In the genomic region with DNA sequence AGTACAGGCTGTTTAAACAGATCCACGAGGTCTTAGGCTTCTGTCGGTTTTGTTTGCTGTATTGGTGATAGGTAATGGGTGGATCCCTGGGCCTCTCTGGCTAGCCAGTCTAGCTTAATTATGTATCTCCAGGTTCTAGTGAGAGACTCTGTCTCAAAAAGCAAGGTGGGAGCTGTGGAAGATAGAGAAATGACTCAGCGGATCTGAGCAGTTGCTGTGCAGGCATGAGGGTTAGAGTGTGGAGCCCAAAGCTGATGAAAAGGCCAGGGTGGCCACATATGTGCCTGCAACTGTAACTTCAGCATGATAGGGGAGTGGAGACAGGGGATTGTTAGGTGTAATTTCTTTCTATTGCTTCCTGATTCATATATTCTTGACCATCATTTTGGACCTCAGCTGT, we compare ENCODE assay signal across 31 mouse cellular contexts.
"Had no signal": no experiment of that assay in that cellular context is flagged by ENCODE, and none has a peak within 500 bp of the region (broad histone marks: within the 10 kb centered on the region; RNA-seq: fewer than 3 reads in every experiment).

No protein-coding gene starts in this region.

- H3K4me1 ChIP-seq: limb, embryonic 10.5 days; limb, embryonic 12.5 days; midbrain, embryonic 10.5 days; midbrain, embryonic 12.5 days had no signal

- H3K9me3 ChIP-seq: limb, embryonic 10.5 days; limb, embryonic 12.5 days; limb, embryonic 13.5 days; limb, embryonic 15.5 days; liver, embryonic 12.5 days; liver, embryonic 13.5 days; liver, embryonic 15.5 days; lung, embryonic 15.5 days; megakaryocyte, embryonic 14.5 days; midbrain, embryonic 10.5 days; midbrain, embryonic 12.5 days; midbrain, embryonic 13.5 days; midbrain, embryonic 15.5 days had no signal

- H3K36me3 ChIP-seq: limb, embryonic 13.5 days; limb, embryonic 15.5 days; liver, embryonic 12.5 days; liver, embryonic 13.5 days; liver, embryonic 15.5 days; lung, embryonic 15.5 days; midbrain, embryonic 12.5 days; midbrain, embryonic 13.5 days; midbrain, embryonic 15.5 days had no signal

- DNase-seq: left cerebral cortex, postnatal 4 days; liver; liver, embryonic 13.5 days; liver, postnatal 0 days; lung, adult 18-20 months; lung, adult 2 months; lung, embryonic 14.5 days; lung, postnatal 10 days; lung, postnatal 14 days; lung, postnatal 36 days; lung, postnatal 4 days; midbrain, embryonic 14.5 days had no signal

- H3K4me2 ChIP-seq: limb, embryonic 12.5 days; limb, embryonic 13.5 days; limb, embryonic 15.5 days; liver, embryonic 11.5 days; liver, embryonic 12.5 days; liver, embryonic 13.5 days; liver, embryonic 15.5 days; lung, embryonic 14.5 days; lung, embryonic 15.5 days; midbrain, embryonic 11.5 days; midbrain, embryonic 12.5 days; midbrain, embryonic 13.5 days; midbrain, embryonic 15.5 days had no signal

- H3K27ac ChIP-seq: limb, embryonic 10.5 days; limb, embryonic 12.5 days; limb, embryonic 13.5 days; limb, embryonic 15.5 days; liver, embryonic 12.5 days; liver, embryonic 13.5 days; liver, embryonic 14.5 days; liver, embryonic 15.5 days; lung, embryonic 15.5 days; macrophage; midbrain, embryonic 10.5 days; midbrain, embryonic 12.5 days; midbrain, embryonic 13.5 days; midbrain, embryonic 15.5 days had no signal

- ATAC-seq: lung, postnatal 0 days; midbrain, embryonic 13.5 days; midbrain, embryonic 16.5 days had no signal

- H3K4me3 ChIP-seq: limb, embryonic 10.5 days; limb, embryonic 12.5 days; limb, embryonic 13.5 days; limb, embryonic 15.5 days; liver, embryonic 12.5 days; liver, embryonic 13.5 days; liver, embryonic 15.5 days; lung, embryonic 15.5 days; midbrain, embryonic 10.5 days; midbrain, embryonic 12.5 days; midbrain, embryonic 13.5 days; midbrain, embryonic 15.5 days; myocyte had no signal

- H3K9ac ChIP-seq: limb, embryonic 12.5 days; limb, embryonic 13.5 days; limb, embryonic 15.5 days; liver, embryonic 12.5 days; liver, embryonic 13.5 days; liver, embryonic 14.5 days; liver, embryonic 15.5 days; liver, postnatal 0 days; lung, embryonic 14.5 days; lung, embryonic 15.5 days; midbrain, embryonic 12.5 days; midbrain, embryonic 13.5 days; midbrain, embryonic 15.5 days had no signal

- H3K27me3 ChIP-seq: limb, embryonic 12.5 days; limb, embryonic 13.5 days; limb, embryonic 15.5 days; liver, embryonic 12.5 days; liver, embryonic 13.5 days; liver, embryonic 15.5 days; lung, embryonic 15.5 days; megakaryocyte, embryonic 14.5 days; midbrain, embryonic 12.5 days; midbrain, embryonic 13.5 days; midbrain, embryonic 15.5 days had no signal
